Mouse (Mus musculus) embryonic facial prominence, embryonic 12.5 days (tissue): Measurements from ENCODE around the gene Tmem170b. TPM values are rescaled to one million over a fixed set of nuclear protein-coding genes. Genes with fewer than 3 reads are reported as not detected.

Experiments used
- ATAC-seq: fragments of 200-750 bp; cut with Nextera tagmentation; 2 replicates; pipeline ENCODE4 v1.8.0; 2017; ENCODE audit not compliant: insufficient number of reproducible peaks, insufficient read depth, low FRiP score, low TSS enrichment
- H3K27ac ChIP-seq: fragments of 300-500 bp; sonication (generic); 2 replicates; pipeline ENCODE4 v1.5.1; 2016; ENCODE audit warnings: mild to moderate bottlenecking
- H3K27me3 ChIP-seq: fragments of 300-500 bp; sonication (generic); 2 replicates; pipeline ENCODE4 v1.6.1; 2016; ENCODE audit warnings: mild to moderate bottlenecking, moderate library complexity
- H3K36me3 ChIP-seq: fragments of 300-500 bp; sonication (generic); 2 replicates; pipeline ENCODE4 v1.6.1; 2016; ENCODE audit warnings: mild to moderate bottlenecking
- H3K4me1 ChIP-seq: fragments of 300-500 bp; sonication (generic); 2 replicates; pipeline ENCODE4 v1.6.1; 2016
- H3K4me2 ChIP-seq: fragments of 300-500 bp; sonication (generic); replicated peaks from 2 replicates; pipeline ENCODE4 v1.6.1; 2016; ENCODE audit warnings: mild to moderate bottlenecking, moderate library complexity
- H3K4me3 ChIP-seq: fragments of 300-500 bp; sonication (generic); 2 replicates; pipeline ENCODE4 v1.5.1; 2016; ENCODE audit warnings: mild to moderate bottlenecking
- H3K9ac ChIP-seq: fragments of 300-500 bp; sonication (generic); 2 replicates; pipeline ENCODE4 v1.6.1; 2016; ENCODE audit warnings: mild to moderate bottlenecking, moderate library complexity
- H3K9me3 ChIP-seq: fragments of 300-500 bp; sonication (generic); 2 replicates; pipeline ENCODE4 v1.6.1; 2016; ENCODE audit warnings: mild to moderate bottlenecking, moderate library complexity
- WGBS: fragments of 180-500 bp; shearing (Covaris S2); methylation state at CpG from one replicate; pipeline ENCODE4 v1.1.7; 2016; 5-methylcytosine and 5-hydroxymethylcytosine counted together
- polyA plus RNA-seq: library from polyadenylated mRNA; unstranded; fragments of >200 nt; fragmentation: Nextera tagmentation; extraction: Ambion mirVana; gene quantifications from 2 replicates; pipeline ENCODE4 v1.2.1, GENCODE M21; 2016

Tmem170b gene
- polyA plus RNA-seq, 1 experiment from 2014 or later, result 11.6 TPM

DNA sequence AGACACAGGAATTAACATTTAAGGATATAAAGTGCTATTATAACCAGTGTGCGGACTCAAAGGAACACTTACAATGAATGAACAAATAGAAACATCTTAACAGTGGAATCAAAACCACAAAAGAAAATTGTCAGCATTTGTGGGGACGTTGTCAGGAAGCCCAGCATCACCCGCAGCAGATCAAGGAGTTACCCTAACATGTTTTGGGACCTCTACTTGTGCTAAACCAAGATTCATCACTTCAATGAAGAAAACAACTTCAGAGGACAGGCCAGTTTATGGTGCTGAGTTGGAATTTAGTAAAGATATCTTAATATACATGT, 21.4 kb upstream of the Tmem170b start:
- H3K4me3 ChIP-seq, result no peak overlapping the region
- 86% methylated on average over 3 of the region's 3 CpGs for WGBS
- no peaks in the 10 kb centered on the region for H3K27me3 ChIP-seq
- H3K4me1 ChIP-seq, result peaks cover 3% of the 10 kb centered on the region; the same call in 1 of the 2 replicates
- H3K36me3 ChIP-seq, result no peaks in the 10 kb centered on the region
- no peaks in the 10 kb centered on the region for H3K9me3 ChIP-seq
- no peak overlapping the region for H3K4me2 ChIP-seq
- no peak overlapping the region for H3K27ac ChIP-seq
- no peak overlapping the region for H3K9ac ChIP-seq
- ATAC-seq, result no peak

DNA sequence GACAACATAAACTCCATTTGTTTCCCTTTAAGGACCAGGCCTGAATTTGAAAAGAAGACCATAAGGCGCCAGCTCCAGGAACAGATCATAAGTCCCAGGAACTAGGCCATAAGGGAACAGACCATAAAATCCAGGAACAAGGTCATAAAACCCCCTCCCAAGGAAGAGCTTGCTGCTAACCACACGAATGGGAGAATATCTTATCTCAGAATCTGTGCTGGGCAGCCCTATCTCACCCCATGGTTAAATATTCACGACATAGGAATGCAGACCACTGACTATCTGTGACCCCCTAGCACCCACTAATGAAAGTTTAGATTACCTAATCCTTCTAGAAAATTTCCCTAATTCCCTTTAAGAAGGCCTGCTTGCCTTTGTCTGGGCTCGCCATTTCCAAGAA, 20.8 kb upstream of the Tmem170b start:
- peaks cover 3% of the 10 kb centered on the region; the same call in 1 of the 2 replicates for H3K4me1 ChIP-seq
- no peaks in the 10 kb centered on the region for H3K9me3 ChIP-seq
- 82% methylated on average over 4 of the region's 4 CpGs for WGBS
- H3K27me3 ChIP-seq, result no peaks in the 10 kb centered on the region
- no peak overlapping the region for H3K4me2 ChIP-seq
- H3K9ac ChIP-seq, result no peak overlapping the region
- no peak for ATAC-seq
- H3K4me3 ChIP-seq, result no peak overlapping the region
- H3K27ac ChIP-seq, result no peak overlapping the region
- no peaks in the 10 kb centered on the region for H3K36me3 ChIP-seq

DNA sequence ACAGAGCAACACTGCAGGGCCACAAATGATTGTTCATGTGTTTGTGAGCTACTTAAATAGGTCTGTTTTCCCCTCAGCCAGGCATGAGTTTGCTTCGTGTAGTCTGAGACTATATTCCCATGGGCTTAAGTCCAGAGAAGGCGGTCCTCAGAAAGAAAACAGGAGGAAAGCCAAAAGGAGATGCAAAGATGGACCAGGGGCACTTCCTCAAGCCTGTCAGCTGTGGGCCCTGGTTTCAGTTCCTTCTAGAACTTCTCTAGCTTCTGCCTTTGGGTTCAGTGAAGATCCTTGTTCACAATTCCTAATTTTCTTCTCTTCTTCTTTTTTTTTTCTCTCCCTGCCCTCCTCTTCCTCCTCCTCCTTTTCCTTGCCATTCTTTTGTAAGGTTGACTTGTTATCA, 9.0 kb upstream of the Tmem170b start:
- H3K9me3 ChIP-seq, result no peaks in the 10 kb centered on the region
- H3K4me3 ChIP-seq, result no peak overlapping the region
- H3K27ac ChIP-seq, result no peak overlapping the region
- no peak overlapping the region for H3K4me2 ChIP-seq
- 46% methylated on average over 2 of the region's 2 CpGs for WGBS
- no peaks in the 10 kb centered on the region for H3K36me3 ChIP-seq
- no peak overlapping the region for H3K9ac ChIP-seq
- H3K4me1 ChIP-seq, result no peaks in the 10 kb centered on the region
- no peaks in the 10 kb centered on the region for H3K27me3 ChIP-seq
- no peak for ATAC-seq

DNA sequence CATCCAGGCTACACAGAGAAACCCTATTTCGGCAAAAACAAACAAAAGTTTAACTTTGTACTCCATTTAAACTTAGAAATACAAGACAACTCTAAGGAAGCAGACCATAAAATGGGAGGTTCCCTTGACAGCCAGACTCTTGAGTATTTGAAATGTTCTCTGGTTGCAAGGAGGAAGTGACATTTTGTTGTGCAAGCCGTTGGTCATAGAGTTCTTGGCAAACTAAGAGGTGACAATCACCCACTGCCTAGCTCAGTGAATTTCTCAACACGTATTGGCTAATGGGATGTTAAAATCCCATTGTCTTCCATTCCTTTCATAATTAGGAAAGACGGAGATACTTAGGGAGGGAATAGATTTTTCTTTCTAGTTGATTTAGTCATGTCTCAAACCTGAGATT, 5.7 kb upstream of the Tmem170b start:
- Histone ChIP-seq H3K9me3 (no peaks in the 10 kb centered on the region), H3K27me3 (no peaks in the 10 kb centered on the region), H3K9ac (no peak overlapping the region), H3K27ac (no peak overlapping the region), H3K4me1 (peaks cover 2% of the 10 kb centered on the region; the same call in 1 of the 2 replicates), H3K4me2 (no peak overlapping the region), H3K4me3 (no peak overlapping the region), H3K36me3 (no peaks in the 10 kb centered on the region)
- ATAC-seq, result no peak
- 83% methylated on average over 4 of the region's 4 CpGs for WGBS

DNA sequence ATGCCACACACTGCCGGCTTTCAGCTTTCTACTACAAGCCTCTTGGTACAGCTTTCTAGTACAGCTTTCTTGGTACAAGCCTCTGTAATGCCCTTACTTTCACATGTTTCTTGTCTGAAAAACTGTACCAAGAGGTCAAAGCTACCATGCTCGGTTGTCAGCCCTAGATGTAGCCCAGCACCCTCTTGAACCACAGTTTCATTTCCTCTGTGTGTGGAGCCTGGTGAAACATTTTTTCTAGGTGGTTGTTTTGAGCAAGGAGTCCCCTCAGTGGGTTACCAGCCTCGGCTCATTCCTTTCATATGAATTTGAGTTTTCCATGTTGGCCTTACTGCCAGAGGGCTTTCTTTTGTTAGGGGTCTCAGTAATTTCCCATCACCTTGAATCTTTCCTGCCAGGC, 4.7 kb upstream of the Tmem170b start:
- 80% methylated on average over 3 of the region's 3 CpGs for WGBS
- no peak overlapping the region for H3K9ac ChIP-seq
- H3K9me3 ChIP-seq, result no peaks in the 10 kb centered on the region
- H3K4me2 ChIP-seq, result no peak overlapping the region
- no peaks in the 10 kb centered on the region for H3K27me3 ChIP-seq
- no peak overlapping the region for H3K4me3 ChIP-seq
- ATAC-seq, result no peak
- H3K27ac ChIP-seq, result no peak overlapping the region
- no peaks in the 10 kb centered on the region for H3K36me3 ChIP-seq
- H3K4me1 ChIP-seq, result peaks cover 2% of the 10 kb centered on the region; the same call in 1 of the 2 replicates

DNA sequence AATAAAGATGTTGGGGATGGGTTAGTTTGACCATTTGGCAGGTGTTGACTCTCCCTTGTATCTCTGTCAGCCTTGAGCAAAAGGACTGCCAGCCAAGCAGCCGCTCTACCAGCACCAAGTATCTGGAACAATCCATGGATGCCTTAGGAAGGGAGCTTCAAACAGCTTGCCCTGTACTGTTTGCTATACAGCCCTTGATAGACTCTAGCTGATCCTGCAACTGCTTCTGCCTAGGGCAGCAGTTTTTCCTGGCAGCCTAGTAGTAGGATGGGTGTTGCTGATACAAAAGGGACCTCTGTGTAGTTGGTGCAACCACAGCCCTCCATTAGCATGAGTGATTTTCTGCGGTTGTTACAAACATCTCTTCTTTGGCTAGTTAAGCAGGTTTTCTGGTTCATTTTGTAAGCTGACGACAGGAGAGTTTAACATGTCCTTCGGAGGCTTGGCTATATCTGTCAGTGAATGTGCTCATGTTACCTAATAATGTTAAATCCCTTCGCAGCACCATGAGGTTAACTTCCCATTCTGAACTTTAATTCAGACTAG, 1.7 kb upstream of the Tmem170b start:
- 64% methylated on average over 5 of the region's 5 CpGs for WGBS
- peaks cover 9% of the 10 kb centered on the region; the same call in 1 of the 2 replicates for H3K4me1 ChIP-seq
- H3K4me3 ChIP-seq, result no peak overlapping the region
- no peak for ATAC-seq
- H3K9me3 ChIP-seq, result no peaks in the 10 kb centered on the region
- no peak overlapping the region for H3K9ac ChIP-seq
- H3K4me2 ChIP-seq, result no peak overlapping the region
- H3K27ac ChIP-seq, result no peak overlapping the region
- H3K27me3 ChIP-seq, result no peaks in the 10 kb centered on the region
- H3K36me3 ChIP-seq, result no peaks in the 10 kb centered on the region

DNA sequence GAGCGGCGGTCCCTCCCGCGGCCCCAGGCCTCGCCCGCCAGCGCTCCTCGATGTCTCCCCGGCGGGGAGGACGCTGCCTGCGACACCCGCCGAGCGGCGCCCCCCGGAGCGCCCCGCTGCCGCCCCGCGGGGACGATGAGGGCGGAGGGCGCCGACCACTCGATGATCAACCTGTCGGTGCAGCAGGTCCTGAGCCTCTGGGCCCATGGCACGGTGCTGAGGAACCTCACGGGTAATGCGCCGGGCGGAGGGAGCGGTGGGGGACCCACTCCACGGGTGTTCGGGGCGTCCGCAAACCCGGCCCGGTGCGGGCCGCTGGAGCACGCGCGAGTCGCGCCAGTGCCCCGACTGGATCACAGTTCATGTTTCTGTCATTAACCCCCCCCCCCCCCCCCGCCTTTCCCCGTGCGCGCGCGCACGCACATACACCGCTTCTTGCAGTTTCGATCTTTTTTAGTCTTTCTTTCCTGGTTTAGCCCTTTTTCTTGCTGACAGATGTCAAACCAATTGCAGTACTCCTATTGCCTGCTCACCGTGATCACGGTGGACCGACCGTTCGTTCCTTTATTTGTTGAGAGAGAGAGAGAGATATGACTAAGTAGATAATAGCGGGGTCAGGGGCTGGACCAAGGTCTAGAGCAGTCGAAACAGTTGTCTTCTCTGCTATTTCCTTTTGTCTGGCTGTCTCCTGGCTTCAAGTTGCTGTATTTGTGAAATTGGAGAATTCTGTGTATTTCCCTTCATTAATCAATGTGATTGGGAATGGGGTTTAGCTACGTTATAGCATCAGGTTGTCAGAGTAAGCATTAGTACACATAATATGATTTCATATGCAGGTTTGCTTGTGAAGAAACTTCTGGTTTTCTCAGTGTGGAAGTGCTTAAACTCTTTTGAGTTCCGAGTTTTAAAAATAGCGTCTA, 634 bp downstream of the Tmem170b start:
- H3K9ac ChIP-seq, result peak overlapping the region; percentile 87
- H3K9me3 ChIP-seq, result no peaks in the 10 kb centered on the region
- no peaks in the 10 kb centered on the region for H3K27me3 ChIP-seq
- peaks cover 9% of the 10 kb centered on the region; the same call in 1 of the 2 replicates for H3K4me1 ChIP-seq
- peak; percentile 32 for ATAC-seq
- peak overlapping the region; percentile 74 for H3K4me2 ChIP-seq
- peak overlapping the region; percentile 82 for H3K27ac ChIP-seq
- peak overlapping the region; percentile 96 for H3K4me3 ChIP-seq
- 2% methylated on average over 57 of the region's 67 CpGs for WGBS
- H3K36me3 ChIP-seq, result no peaks in the 10 kb centered on the region

DNA sequence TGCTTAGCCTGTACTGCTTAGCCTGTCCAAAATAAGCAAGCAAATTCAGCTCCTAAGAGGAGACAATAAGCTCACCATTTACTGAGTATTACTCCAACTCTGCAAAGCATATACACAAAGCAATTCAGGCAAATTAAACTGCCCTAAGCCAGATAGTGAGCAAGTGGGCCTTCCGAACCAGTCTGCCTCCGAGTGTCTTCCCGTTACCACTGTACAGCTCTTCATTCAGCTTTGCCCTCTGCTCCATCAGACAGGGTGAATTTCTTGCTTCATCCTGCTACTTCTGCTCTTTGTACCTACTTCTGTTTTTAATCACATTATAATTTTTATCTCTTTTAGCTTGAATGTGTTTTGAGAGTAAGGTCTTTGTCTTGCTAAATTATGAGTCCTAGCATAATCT, 1.9 kb downstream of the Tmem170b start:
- Histone ChIP-seq H3K27me3 (no peaks in the 10 kb centered on the region), H3K36me3 (no peaks in the 10 kb centered on the region), H3K4me1 (peaks cover 9% of the 10 kb centered on the region; the same call in 1 of the 2 replicates), H3K9me3 (no peaks in the 10 kb centered on the region), H3K9ac (no peak overlapping the region), H3K4me3 (no peak overlapping the region), H3K27ac (no peak overlapping the region), H3K4me2 (peak overlapping the region; percentile 13)
- no peak for ATAC-seq
- 74% methylated on average over 3 of the region's 3 CpGs for WGBS

DNA sequence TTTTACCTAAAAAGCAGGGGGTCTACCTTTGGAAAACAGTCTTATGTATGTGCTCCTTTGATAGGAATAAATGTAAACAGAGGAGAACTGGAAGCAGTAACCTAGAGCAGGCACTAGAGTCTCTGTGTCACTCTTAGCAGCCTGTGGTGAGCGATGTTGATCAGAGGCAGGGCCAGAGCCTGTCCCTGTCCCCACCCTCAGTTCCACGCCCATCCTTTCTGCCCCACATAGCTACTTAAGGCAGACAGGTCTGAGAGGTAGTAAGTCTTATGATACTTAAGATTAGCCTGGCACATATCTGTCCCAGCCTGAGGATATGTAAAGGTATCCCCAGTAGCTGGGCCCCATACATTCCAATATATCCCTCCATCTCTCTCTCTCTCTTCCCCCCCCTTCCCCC, 2.9 kb downstream of the Tmem170b start:
- no peak overlapping the region for H3K4me2 ChIP-seq
- no peak for ATAC-seq
- H3K27me3 ChIP-seq, result no peaks in the 10 kb centered on the region
- H3K4me3 ChIP-seq, result no peak overlapping the region
- H3K9ac ChIP-seq, result no peak overlapping the region
- no peak overlapping the region for H3K27ac ChIP-seq
- H3K4me1 ChIP-seq, result peaks cover 9% of the 10 kb centered on the region; the same call in 1 of the 2 replicates
- H3K9me3 ChIP-seq, result no peaks in the 10 kb centered on the region
- 66% methylated on average over 2 of the region's 2 CpGs for WGBS
- no peaks in the 10 kb centered on the region for H3K36me3 ChIP-seq

DNA sequence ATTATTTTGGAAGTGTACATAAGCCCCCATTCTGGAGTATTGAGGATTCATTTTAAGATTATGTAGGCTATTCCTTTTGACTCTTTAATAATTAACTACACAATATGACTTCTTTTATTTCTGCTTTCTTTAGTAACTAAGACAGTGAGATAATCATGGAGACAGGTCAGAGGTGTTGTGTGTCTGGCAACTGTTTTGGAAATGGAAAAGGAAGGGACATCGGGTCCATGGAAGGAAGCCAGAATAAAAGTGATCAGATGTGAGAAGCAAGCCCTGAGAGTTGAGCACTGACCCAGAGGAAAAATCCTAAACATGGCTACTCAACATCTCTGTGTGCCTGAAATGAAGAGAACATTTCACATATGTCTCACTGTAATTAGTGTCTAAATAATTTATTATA, 5.3 kb downstream of the Tmem170b start:
- Histone ChIP-seq H3K9ac (no peak overlapping the region), H3K4me1 (peaks cover 7% of the 10 kb centered on the region; the same call in 1 of the 2 replicates), H3K27me3 (no peaks in the 10 kb centered on the region), H3K4me2 (no peak overlapping the region), H3K9me3 (no peaks in the 10 kb centered on the region), H3K36me3 (no peaks in the 10 kb centered on the region), H3K27ac (no peak overlapping the region), H3K4me3 (no peak overlapping the region)
- ATAC-seq, result no peak
- WGBS, result 92% methylated on average over 1 of the region's 1 CpGs

DNA sequence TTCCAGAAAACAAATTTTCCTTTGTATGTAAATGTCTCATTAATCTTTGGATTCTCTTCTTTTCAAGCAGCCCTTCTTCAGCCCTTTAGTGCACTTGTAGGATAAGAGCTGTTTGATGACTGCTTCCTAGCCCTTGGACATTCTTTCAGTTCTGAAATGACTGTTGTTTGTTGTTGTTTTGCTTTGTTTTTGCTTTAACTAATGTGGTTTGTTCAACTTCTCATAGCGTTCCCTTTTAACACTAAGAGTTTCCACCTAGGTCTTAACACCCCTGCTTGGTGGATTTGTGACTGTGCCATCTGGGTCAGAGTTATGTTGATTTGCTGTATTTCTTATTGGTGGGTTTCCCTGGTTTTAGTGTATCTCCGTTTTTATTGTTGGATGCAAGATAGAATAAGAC, 8.8 kb downstream of the Tmem170b start:
- no peaks in the 10 kb centered on the region for H3K4me1 ChIP-seq
- no peak for ATAC-seq
- WGBS, result 77% methylated on average over 2 of the region's 2 CpGs
- no peak overlapping the region for H3K4me3 ChIP-seq
- H3K27me3 ChIP-seq, result no peaks in the 10 kb centered on the region
- H3K36me3 ChIP-seq, result no peaks in the 10 kb centered on the region
- H3K4me2 ChIP-seq, result no peak overlapping the region
- H3K9me3 ChIP-seq, result no peaks in the 10 kb centered on the region
- H3K27ac ChIP-seq, result no peak overlapping the region
- H3K9ac ChIP-seq, result no peak overlapping the region

DNA sequence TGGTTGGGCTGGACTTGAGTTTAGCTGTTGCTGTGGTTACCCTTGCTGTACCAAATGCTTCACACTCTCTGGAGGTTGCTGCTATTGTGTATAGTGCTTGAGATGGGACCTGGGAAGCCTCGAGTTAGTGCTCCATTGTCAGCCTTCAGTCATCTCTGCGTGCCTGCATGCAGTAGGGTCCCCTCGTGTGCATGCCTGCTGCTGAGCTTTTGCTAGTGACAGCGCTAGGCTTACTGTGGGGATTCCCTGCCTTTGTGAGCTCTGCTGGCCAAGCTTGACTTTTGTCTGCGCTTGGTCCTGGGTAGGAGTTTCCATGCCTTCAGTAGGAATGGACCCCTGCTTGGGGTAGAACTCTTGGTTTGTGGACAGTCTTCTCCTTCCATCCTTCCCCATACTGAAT, 9.3 kb downstream of the Tmem170b start:
- no peak for ATAC-seq
- no peak overlapping the region for H3K9ac ChIP-seq
- no peaks in the 10 kb centered on the region for H3K9me3 ChIP-seq
- no peaks in the 10 kb centered on the region for H3K27me3 ChIP-seq
- H3K4me2 ChIP-seq, result no peak overlapping the region
- no peaks in the 10 kb centered on the region for H3K4me1 ChIP-seq
- WGBS, result 56% methylated on average over 5 of the region's 5 CpGs
- H3K4me3 ChIP-seq, result no peak overlapping the region
- no peaks in the 10 kb centered on the region for H3K36me3 ChIP-seq
- H3K27ac ChIP-seq, result no peak overlapping the region
